Mouse (Mus musculus): ENCODE measurements around the gene Cd44. TPM values are rescaled to one million over a fixed set of nuclear protein-coding genes. Genes with fewer than 3 reads are reported as not detected.

Gene Cd44
- total RNA-seq, 1 experiment from 2014 or later: 180 TPM

- ATAC-seq (replicated peaks in 1 of 2; ENCODE audit: insufficient read depth in 1 of 2, low FRiP score in 2 of 2, low TSS enrichment in 1 of 2, low read depth in 1 of 2, poor library complexity in 2 of 2, severe bottlenecking in 2 of 2): no peak
Observed at GRCm38 (mm10) chr2:102882597-102883272, 18.7 kb downstream of the Cd44 start.

- ATAC-seq (replicated peaks in 1 of 2; ENCODE audit: insufficient read depth in 1 of 2, low FRiP score in 2 of 2, low TSS enrichment in 1 of 2, low read depth in 1 of 2, poor library complexity in 2 of 2, severe bottlenecking in 2 of 2): no peak
Observed at GRCm38 (mm10) chr2:102882004-102882588, 19.4 kb downstream of the Cd44 start.

GRCm38 (mm10) chr2:102878513-102878912 lies 23.0 kb downstream of the Cd44 start:
- ATAC-seq (replicated peaks in 1 of 2; ENCODE audit: insufficient read depth in 1 of 2, low FRiP score in 2 of 2, low TSS enrichment in 1 of 2, low read depth in 1 of 2, poor library complexity in 2 of 2, severe bottlenecking in 2 of 2): no peak

GRCm38 (mm10) chr2:102877463-102877862 lies 24.0 kb downstream of the Cd44 start:
- ATAC-seq (replicated peaks in 1 of 2; ENCODE audit: insufficient read depth in 1 of 2, low FRiP score in 2 of 2, low TSS enrichment in 1 of 2, low read depth in 1 of 2, poor library complexity in 2 of 2, severe bottlenecking in 2 of 2): peak; percentile 28 to 46; a peak in 1 of 4 replicates

- peak in 1 of 2 experiments; percentile 6; a peak in 1 of 4 replicates for ATAC-seq (replicated peaks in 1 of 2; ENCODE audit: insufficient read depth in 1 of 2, low FRiP score in 2 of 2, low TSS enrichment in 1 of 2, low read depth in 1 of 2, poor library complexity in 2 of 2, severe bottlenecking in 2 of 2)
Observed at GRCm38 (mm10) chr2:102876141-102876540, 25.3 kb downstream of the Cd44 start.

GRCm38 (mm10) chr2:102873848-102874247 lies 27.6 kb downstream of the Cd44 start:
- ATAC-seq (replicated peaks in 1 of 2; ENCODE audit: insufficient read depth in 1 of 2, low FRiP score in 2 of 2, low TSS enrichment in 1 of 2, low read depth in 1 of 2, poor library complexity in 2 of 2, severe bottlenecking in 2 of 2): peak; percentile 44 to 54

GRCm38 (mm10) chr2:102873194-102873593 lies 28.3 kb downstream of the Cd44 start:
- ATAC-seq (replicated peaks in 1 of 2; ENCODE audit: insufficient read depth in 1 of 2, low FRiP score in 2 of 2, low TSS enrichment in 1 of 2, low read depth in 1 of 2, poor library complexity in 2 of 2, severe bottlenecking in 2 of 2): no peak

- ATAC-seq (replicated peaks in 1 of 2; ENCODE audit: insufficient read depth in 1 of 2, low FRiP score in 2 of 2, low TSS enrichment in 1 of 2, low read depth in 1 of 2, poor library complexity in 2 of 2, severe bottlenecking in 2 of 2): no peak
Observed at GRCm38 (mm10) chr2:102872436-102872835, 29.0 kb downstream of the Cd44 start.

- ATAC-seq (replicated peaks in 1 of 2; ENCODE audit: insufficient read depth in 1 of 2, low FRiP score in 2 of 2, low TSS enrichment in 1 of 2, low read depth in 1 of 2, poor library complexity in 2 of 2, severe bottlenecking in 2 of 2): no peak
Observed at GRCm38 (mm10) chr2:102868444-102868843, 33.0 kb downstream of the Cd44 start.

GRCm38 (mm10) chr2:102867396-102868088 lies 33.9 kb downstream of the Cd44 start:
- peak; percentile 70 to 74 for ATAC-seq (replicated peaks in 1 of 2; ENCODE audit: insufficient read depth in 1 of 2, low FRiP score in 2 of 2, low TSS enrichment in 1 of 2, low read depth in 1 of 2, poor library complexity in 2 of 2, severe bottlenecking in 2 of 2)

- ATAC-seq (replicated peaks in 1 of 2; ENCODE audit: insufficient read depth in 1 of 2, low FRiP score in 2 of 2, low TSS enrichment in 1 of 2, low read depth in 1 of 2, poor library complexity in 2 of 2, severe bottlenecking in 2 of 2): no peak
Observed at GRCm38 (mm10) chr2:102866594-102866993, 34.9 kb downstream of the Cd44 start.

GRCm38 (mm10) chr2:102865354-102865752 lies 36.1 kb downstream of the Cd44 start:
- ATAC-seq (replicated peaks in 1 of 2; ENCODE audit: insufficient read depth in 1 of 2, low FRiP score in 2 of 2, low TSS enrichment in 1 of 2, low read depth in 1 of 2, poor library complexity in 2 of 2, severe bottlenecking in 2 of 2): no peak

GRCm38 (mm10) chr2:102864695-102865353 lies 36.6 kb downstream of the Cd44 start:
- ATAC-seq (replicated peaks in 1 of 2; ENCODE audit: insufficient read depth in 1 of 2, low FRiP score in 2 of 2, low TSS enrichment in 1 of 2, low read depth in 1 of 2, poor library complexity in 2 of 2, severe bottlenecking in 2 of 2): no peak

GRCm38 (mm10) chr2:102864036-102864435 lies 37.4 kb downstream of the Cd44 start:
- no peak for ATAC-seq (replicated peaks in 1 of 2; ENCODE audit: insufficient read depth in 1 of 2, low FRiP score in 2 of 2, low TSS enrichment in 1 of 2, low read depth in 1 of 2, poor library complexity in 2 of 2, severe bottlenecking in 2 of 2)

GRCm38 (mm10) chr2:102863583-102863982 lies 37.9 kb downstream of the Cd44 start:
- ATAC-seq (replicated peaks in 1 of 2; ENCODE audit: insufficient read depth in 1 of 2, low FRiP score in 2 of 2, low TSS enrichment in 1 of 2, low read depth in 1 of 2, poor library complexity in 2 of 2, severe bottlenecking in 2 of 2): no peak; a peak in 1 of 4 replicates

- no peak for ATAC-seq (replicated peaks in 1 of 2; ENCODE audit: insufficient read depth in 1 of 2, low FRiP score in 2 of 2, low TSS enrichment in 1 of 2, low read depth in 1 of 2, poor library complexity in 2 of 2, severe bottlenecking in 2 of 2)
Observed at GRCm38 (mm10) chr2:102862706-102863105, 38.8 kb downstream of the Cd44 start.

GRCm38 (mm10) chr2:102858271-102858670 lies 43.2 kb downstream of the Cd44 start:
- ATAC-seq (replicated peaks in 1 of 2; ENCODE audit: insufficient read depth in 1 of 2, low FRiP score in 2 of 2, low TSS enrichment in 1 of 2, low read depth in 1 of 2, poor library complexity in 2 of 2, severe bottlenecking in 2 of 2): no peak

GRCm38 (mm10) chr2:102853297-102853696 lies 48.2 kb downstream of the Cd44 start:
- ATAC-seq (replicated peaks in 1 of 2; ENCODE audit: insufficient read depth in 1 of 2, low FRiP score in 2 of 2, low TSS enrichment in 1 of 2, low read depth in 1 of 2, poor library complexity in 2 of 2, severe bottlenecking in 2 of 2): no peak

Data from hematopoietic stem cell, adult 5-6 weeks (primary cell).